In genomic region chr11:117638386-117638785, GRCm38 (mm10) we compare ENCODE assay signal across 24 mouse cellular contexts. TPM values are rescaled to one million over a fixed set of nuclear protein-coding genes. Genes with fewer than 3 reads are reported as not detected.
A peak's percentile ranks its signal among the peaks of the same experiment; 100 is the strongest.
DNase-seq lines count a peak whose midpoint lies in the region; ATAC-seq and TF ChIP-seq lines count a peak whose summit lies in the region.
"Had no signal": no experiment of that assay in that cellular context is flagged by ENCODE, and none has a peak within 500 bp of the region (broad histone marks: within the 10 kb centered on the region; RNA-seq: fewer than 3 reads in every experiment).

No protein-coding gene starts in this region.

- TF ChIP-seq CTCF in forebrain, postnatal 0 days (IDR thresholded peaks at IDR 0.05; ENCODE audit: low read depth) = no peak

- 0 out of 2 replicates have a peak overlapping the region, but pooled peaks have one; percentile 20 for H3K27ac ChIP-seq in forebrain, embryonic 10.5 days
- no peak overlapping the region for H3K27ac ChIP-seq in forebrain, postnatal 0 days (ENCODE audit: low read depth, low read length)
- peak overlapping the region; percentile 44 for H3K27ac ChIP-seq in midbrain, embryonic 12.5 days (replicated peaks)
- H3K27ac ChIP-seq in midbrain, embryonic 10.5 days (replicated peaks) = no peak overlapping the region
- no peak overlapping the region for H3K27ac ChIP-seq in forebrain, embryonic 16.5 days (ENCODE audit: low read length)
- no peak overlapping the region for H3K27ac ChIP-seq in neural tube, embryonic 15.5 days (replicated peaks)
- H3K27ac ChIP-seq: embryonic facial prominence, embryonic 12.5 days; gastrocnemius, adult 2 months; heart, embryonic 15.5 days; liver, embryonic 14.5 days; neural tube, embryonic 12.5 days; stomach, embryonic 15.5 days had no signal

- 24% methylated on average over 7 of the region's 7 CpGs for WGBS in forebrain, embryonic 10.5 days
- 17% methylated on average over 7 of the region's 7 CpGs for WGBS in forebrain, postnatal 0 days
- 33% methylated on average over 7 of the region's 7 CpGs for WGBS in midbrain, embryonic 12.5 days
- 42% methylated on average over 7 of the region's 7 CpGs for WGBS in midbrain, embryonic 10.5 days
- 9% methylated on average over 7 of the region's 7 CpGs for WGBS in forebrain, embryonic 16.5 days
- 31% methylated on average over 7 of the region's 7 CpGs for WGBS in neural tube, embryonic 15.5 days

- peaks cover 55% of the 10 kb centered on the region for H3K27me3 ChIP-seq in forebrain, embryonic 10.5 days (ENCODE audit: poor library complexity, severe bottlenecking)
- no peaks in the 10 kb centered on the region for H3K27me3 ChIP-seq in forebrain, postnatal 0 days (ENCODE audit: insufficient read depth, low read length)
- peaks cover 8% of the 10 kb centered on the region; the same call in 1 of the 2 replicates for H3K27me3 ChIP-seq in midbrain, embryonic 12.5 days
- 0 out of 2 replicates have a peak, but pooled peaks cover 19% of the 10 kb centered on the region for H3K27me3 ChIP-seq in midbrain, embryonic 10.5 days (ENCODE audit: low read depth, poor library complexity, severe bottlenecking)
- H3K27me3 ChIP-seq in forebrain, embryonic 16.5 days (replicated peaks; ENCODE audit: control insufficient read depth, insufficient read depth, low read length) = no peaks in the 10 kb centered on the region
- H3K27me3 ChIP-seq in neural tube, embryonic 15.5 days (replicated peaks) = no peaks in the 10 kb centered on the region
- H3K27me3 ChIP-seq: embryonic facial prominence, embryonic 12.5 days; heart, embryonic 15.5 days; neural tube, embryonic 12.5 days; stomach, embryonic 15.5 days had no signal

- no peaks in the 10 kb centered on the region for H3K36me3 ChIP-seq in forebrain, embryonic 10.5 days (replicated peaks)
- H3K36me3 ChIP-seq in forebrain, postnatal 0 days (ENCODE audit: insufficient read depth) = no peaks in the 10 kb centered on the region
- no peaks in the 10 kb centered on the region for H3K36me3 ChIP-seq in midbrain, embryonic 12.5 days
- H3K36me3 ChIP-seq in midbrain, embryonic 10.5 days = no peaks in the 10 kb centered on the region
- no peaks in the 10 kb centered on the region for H3K36me3 ChIP-seq in forebrain, embryonic 16.5 days (ENCODE audit: control insufficient read depth, insufficient read depth)
- H3K36me3 ChIP-seq in neural tube, embryonic 15.5 days = no peaks in the 10 kb centered on the region
- H3K36me3 ChIP-seq: embryonic facial prominence, embryonic 12.5 days; G1E; heart, embryonic 15.5 days; neural tube, embryonic 12.5 days; stomach, embryonic 15.5 days had no signal

- H3K4me1 ChIP-seq in forebrain, embryonic 10.5 days = peaks cover 41% of the 10 kb centered on the region
- H3K4me1 ChIP-seq in forebrain, postnatal 0 days (ENCODE audit: insufficient read depth) = no peaks in the 10 kb centered on the region
- peaks cover 22% of the 10 kb centered on the region; the same call in 1 of the 2 replicates for H3K4me1 ChIP-seq in midbrain, embryonic 12.5 days
- peaks cover 23% of the 10 kb centered on the region for H3K4me1 ChIP-seq in midbrain, embryonic 10.5 days
- H3K4me1 ChIP-seq in forebrain, embryonic 16.5 days (replicated peaks; ENCODE audit: control insufficient read depth, insufficient read depth, low read length) = peaks cover 9% of the 10 kb centered on the region
- H3K4me1 ChIP-seq in neural tube, embryonic 15.5 days = peaks cover 16% of the 10 kb centered on the region

- H3K4me2 ChIP-seq in forebrain, postnatal 0 days (ENCODE audit: low read depth) = no peak overlapping the region
- no peak overlapping the region for H3K4me2 ChIP-seq in midbrain, embryonic 12.5 days (replicated peaks)
- H3K4me2 ChIP-seq in forebrain, embryonic 16.5 days (ENCODE audit: low read length) = no peak overlapping the region
- no peak overlapping the region for H3K4me2 ChIP-seq in neural tube, embryonic 15.5 days
- H3K4me2 ChIP-seq: embryonic facial prominence, embryonic 12.5 days; heart, embryonic 15.5 days; lung, embryonic 14.5 days; neural tube, embryonic 12.5 days; stomach, embryonic 15.5 days had no signal

- H3K9ac ChIP-seq in forebrain, postnatal 0 days = no peak overlapping the region
- no peak overlapping the region for H3K9ac ChIP-seq in midbrain, embryonic 12.5 days (replicated peaks)
- 0 out of 2 replicates have a peak overlapping the region, but pooled peaks have one; percentile 9 for H3K9ac ChIP-seq in forebrain, embryonic 16.5 days (replicated peaks; ENCODE audit: low read depth, low read length)
- H3K9ac ChIP-seq in neural tube, embryonic 15.5 days (replicated peaks) = 0 out of 2 replicates have a peak overlapping the region, but pooled peaks have one; percentile 15
- H3K9ac ChIP-seq: embryonic facial prominence, embryonic 12.5 days; heart, embryonic 15.5 days; liver, embryonic 14.5 days; lung, embryonic 14.5 days; neural tube, embryonic 12.5 days; stomach, embryonic 15.5 days had no signal

- no peak overlapping the region for H3K4me3 ChIP-seq in forebrain, embryonic 10.5 days
- no peak overlapping the region for H3K4me3 ChIP-seq in forebrain, postnatal 0 days (ENCODE audit: low read depth, low read length)
- H3K4me3 ChIP-seq in midbrain, embryonic 12.5 days = no peak overlapping the region
- H3K4me3 ChIP-seq in midbrain, embryonic 10.5 days = no peak overlapping the region
- no peak overlapping the region for H3K4me3 ChIP-seq in forebrain, embryonic 16.5 days (replicated peaks; ENCODE audit: low read length)
- H3K4me3 ChIP-seq in neural tube, embryonic 15.5 days (replicated peaks) = no peak overlapping the region
- H3K4me3 ChIP-seq: embryonic facial prominence, embryonic 12.5 days; gastrocnemius, adult 2 months; heart, embryonic 15.5 days; neural tube, embryonic 12.5 days; stomach, embryonic 15.5 days had no signal

- no peak for ATAC-seq in forebrain, postnatal 0 days
- ATAC-seq in midbrain, embryonic 12.5 days (ENCODE audit: low FRiP score, low read depth) = no peak
- no peak for ATAC-seq in forebrain, embryonic 16.5 days
- ATAC-seq in neural tube, embryonic 15.5 days (ENCODE audit: low FRiP score) = no peak
- ATAC-seq: Patski had no signal

- no peak for DNase-seq in forebrain, embryonic 10.5 days (ENCODE audit: extremely low spot score, low spot score)
- DNase-seq in forebrain, postnatal 0 days = no peak
- no peak for DNase-seq in midbrain, embryonic 10.5 days (ENCODE audit: low spot score)
- no peak for DNase-seq in spleen, adult 18-20 months
- DNase-seq: adrenal gland, adult 8-10 months; cerebellum, adult 18-20 months; cerebellum, postnatal 25 days; gastrocnemius, adult 2 months; heart, postnatal 36 days; kidney, adult 18-20 months; kidney, postnatal 4 days; layer of hippocampus, adult 9-11 months; lung, embryonic 14.5 days; right cerebral cortex, postnatal 4 days had no signal

- H3K9me3 ChIP-seq in forebrain, embryonic 10.5 days = no peaks in the 10 kb centered on the region
- H3K9me3 ChIP-seq in forebrain, postnatal 0 days (ENCODE audit: low read length) = no peaks in the 10 kb centered on the region
- H3K9me3 ChIP-seq in midbrain, embryonic 12.5 days = no peaks in the 10 kb centered on the region
- H3K9me3 ChIP-seq in midbrain, embryonic 10.5 days (replicated peaks) = no peaks in the 10 kb centered on the region
- H3K9me3 ChIP-seq in forebrain, embryonic 16.5 days (ENCODE audit: control insufficient read depth, low read length) = no peaks in the 10 kb centered on the region
- no peaks in the 10 kb centered on the region for H3K9me3 ChIP-seq in neural tube, embryonic 15.5 days (replicated peaks)
- H3K9me3 ChIP-seq: embryonic facial prominence, embryonic 12.5 days; G1E; heart, embryonic 15.5 days; neural tube, embryonic 12.5 days; stomach, embryonic 15.5 days had no signal

RNA-seq across cellular contexts. Expression of gene Tnrc6c, which starts 15.7 kb away (rescaled TPM):
- polyA plus RNA-seq in forebrain, embryonic 10.5 days (2016; fragmentation: Nextera tagmentation; extraction: Ambion mirVana) = 11.3 and 12.0 TPM in 2 replicates
- total RNA-seq in forebrain, postnatal 0 days (2014; rRNA removed) = 56.9 and 71.6 TPM in 2 replicates
- 13.1 and 19.9 TPM in 2 replicates for polyA plus RNA-seq in forebrain, postnatal 0 days (2015; fragmentation: Nextera tagmentation; extraction: Ambion mirVana)
- 24.3 and 26.4 TPM in 2 replicates for polyA plus RNA-seq in midbrain, embryonic 12.5 days (2016; fragmentation: Nextera tagmentation; extraction: Ambion mirVana)
- 9.4 and 12.4 TPM in 2 replicates for polyA plus RNA-seq in midbrain, embryonic 10.5 days (2016; fragmentation: Nextera tagmentation; extraction: Ambion mirVana)
- polyA plus RNA-seq in forebrain, embryonic 16.5 days (2015; fragmentation: Nextera tagmentation; extraction: Ambion mirVana) = 28.0 and 29.7 TPM in 2 replicates
- polyA plus RNA-seq in neural tube, embryonic 15.5 days (2015; fragmentation: Nextera tagmentation; extraction: Ambion mirVana) = 20.5 and 23.6 TPM in 2 replicates

Comparison
In these comparisons a context has a peak if more than half of its experiments do, and no peak if none do; other contexts are left out.
1. H3K27ac ChIP-seq: peak in forebrain, embryonic 10.5 days (single experiment) and midbrain, embryonic 12.5 days (single experiment); none in forebrain, postnatal 0 days (single experiment), midbrain, embryonic 10.5 days (single experiment), forebrain, embryonic 16.5 days (single experiment) and neural tube, embryonic 15.5 days (single experiment).
2. H3K9ac ChIP-seq: peak in forebrain, embryonic 16.5 days (single experiment) and neural tube, embryonic 15.5 days (single experiment); none in forebrain, postnatal 0 days (single experiment) and midbrain, embryonic 12.5 days (single experiment).